Mouse (Mus musculus) heart, postnatal 0 days (tissue): ENCODE measurements around the gene Klk1b8.

Source experiments
- CTCF ChIP-seq: IDR thresholded peaks from 2 replicates; pipeline ENCODE4 v1.5.1; 2016; ENCODE audit warnings: antibody characterized with exemption, control low read depth, low read depth
- EP300 ChIP-seq: IDR thresholded peaks from 2 replicates; pipeline ENCODE4 v1.6.1; 2016; ENCODE audit warnings: antibody characterized with exemption, low read depth

- TF ChIP-seq CTCF, result no peak
- no peak for TF ChIP-seq EP300
These were observed 13.9 kb upstream of the Klk1b8 start for GRCm38 (mm10) chr7:43936551-43936950.
